Mouse (Mus musculus): ENCODE results near the gene Nek8.

DNA sequence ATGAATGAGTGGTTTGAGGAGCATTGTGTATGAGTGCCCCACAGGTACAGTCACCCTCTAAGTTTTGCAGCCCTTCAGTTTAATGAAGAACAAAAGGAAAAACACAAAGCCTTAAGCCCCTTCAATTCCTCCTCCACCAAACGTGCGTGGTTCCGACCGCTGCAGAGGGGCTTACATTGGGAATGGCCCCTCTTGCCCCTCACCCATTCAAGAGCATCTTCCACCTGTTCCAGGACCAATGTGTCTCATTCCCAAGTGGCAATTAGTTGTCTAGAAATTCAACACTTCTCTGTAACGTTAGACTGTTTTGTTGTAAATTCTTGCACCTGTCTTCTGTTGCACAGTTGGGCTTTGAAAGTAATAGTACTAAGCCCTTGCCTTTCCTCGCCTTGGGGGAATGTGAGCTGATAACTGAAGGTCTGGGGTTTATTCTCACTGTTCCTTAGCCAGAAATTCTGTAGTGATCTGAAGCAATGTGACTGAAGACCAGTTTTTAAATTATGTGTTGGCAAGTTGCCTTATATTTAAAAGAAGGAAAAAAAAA, 20.2 kb downstream of the Nek8 start:
- TF ChIP-seq POLR2A (IDR thresholded peaks at IDR 0.05; ENCODE audit: low read depth, low read length) (no peak), CTCF (IDR thresholded peaks at IDR 0.05; ENCODE audit: borderline replicate concordance, insufficient read depth, low read length) (no peak)

Measured in embryonic fibroblast, embryonic 13.5 days (primary cell).